Mouse (Mus musculus): ENCODE measurements around the gene Gm20837.
"Not testable (repeated sequence)": the region's sequence is repeated elsewhere in the genome, so short reads cannot be mapped to it uniquely, and the experiment has no call there.

Gene Gm20837

GRCm38 (mm10) chrY:90400948-90401347 is at the start of gene Gm20837:
Gene Gm20837, plus strand, starts transcription at chrY:90401248.
- DNase-seq, result not testable (repeated sequence)
